Mouse (Mus musculus) intestine, postnatal 0 days (tissue): ENCODE measurements around the gene Arhgap31. TPM values are rescaled to one million over a fixed set of nuclear protein-coding genes. Genes with fewer than 3 reads are reported as not detected.

ENCODE experiments used
- ATAC-seq: fragments of 200-750 bp; cut with Nextera tagmentation; 2 replicates; pipeline ENCODE4 v1.8.0; 2017; ENCODE audit warnings: mild to moderate bottlenecking, moderate TSS enrichment, moderate library complexity
- H3K27ac ChIP-seq: fragments of 300-500 bp; sonication (generic); 2 replicates; pipeline ENCODE4 v1.5.1; 2014; ENCODE audit warnings: mild to moderate bottlenecking, low read depth, low read length, moderate library complexity
- H3K27me3 ChIP-seq: fragments of 300-500 bp; sonication (generic); replicated peaks from 2 replicates; pipeline ENCODE4 v1.6.1; 2014; ENCODE audit warnings: low read length, mixed read lengths; ENCODE audit not compliant: control insufficient read depth, insufficient read depth
- H3K36me3 ChIP-seq: fragments of 300-500 bp; sonication (generic); 2 replicates; pipeline ENCODE4 v1.6.1; 2014; ENCODE audit warnings: mild to moderate bottlenecking, moderate library complexity; ENCODE audit not compliant: control insufficient read depth, insufficient read depth
- H3K4me1 ChIP-seq: fragments of 300-500 bp; sonication (generic); replicated peaks from 2 replicates; pipeline ENCODE4 v1.6.1; 2014; ENCODE audit warnings: antibody characterized with exemption, low read length, mixed read lengths; ENCODE audit not compliant: control insufficient read depth, insufficient read depth
- H3K4me2 ChIP-seq: fragments of 300-500 bp; sonication (generic); replicated peaks from 2 replicates; pipeline ENCODE4 v1.6.1; 2014; ENCODE audit warnings: low read depth, mild to moderate bottlenecking, moderate library complexity
- H3K4me3 ChIP-seq: fragments of 300-500 bp; sonication (generic); 2 replicates; pipeline ENCODE4 v1.5.1; 2014; ENCODE audit warnings: low read depth, low read length
- H3K9ac ChIP-seq: fragments of 300-500 bp; sonication (generic); 2 replicates; pipeline ENCODE4 v1.6.1; 2014; ENCODE audit warnings: mild to moderate bottlenecking, low read depth, low read length
- H3K9me3 ChIP-seq: fragments of 300-500 bp; sonication (generic); 2 replicates; pipeline ENCODE4 v1.6.1; 2016; ENCODE audit warnings: mixed run types; ENCODE audit not compliant: control insufficient read depth
- CTCF ChIP-seq: sonication (generic); IDR thresholded peaks from 2 replicates; pipeline ENCODE4 v1.5.1; 2016; ENCODE audit warnings: low read depth, mild to moderate bottlenecking, control low read depth, antibody characterized with exemption, moderate library complexity
- WGBS: fragments of 180-500 bp; shearing (Covaris S2); extraction: QIAGEN DNeasy Blood & Tissue Kit; methylation state at CpG from one replicate; pipeline ENCODE4 v1.1.7; 2014; 5-methylcytosine and 5-hydroxymethylcytosine counted together
- polyA plus RNA-seq: library from polyadenylated mRNA; unstranded; fragments of >200 nt; fragmentation: Nextera tagmentation; extraction: Ambion mirVana; gene quantifications from 2 replicates; pipeline ENCODE4 v1.2.1, GENCODE M21; 2015

The Arhgap31 gene
- polyA plus RNA-seq, 1 experiment from 2014 or later, result 2.8 TPM

GRCm38 (mm10) chr16:38703501-38703900 lies 9.6 kb downstream of the Arhgap31 start:
- no peak for ATAC-seq
- H3K27ac ChIP-seq, result no peak overlapping the region
- 50% methylated on average over 6 of the region's 6 CpGs for WGBS

GRCm38 (mm10) chr16:38702316-38702715 lies 10.8 kb downstream of the Arhgap31 start:
- H3K27me3 ChIP-seq, result no peaks in the 10 kb centered on the region
- H3K9ac ChIP-seq, result no peak overlapping the region
- 74% methylated on average over 3 of the region's 3 CpGs for WGBS
- no peaks in the 10 kb centered on the region for H3K4me1 ChIP-seq
- H3K27ac ChIP-seq, result no peak overlapping the region
- TF ChIP-seq CTCF, result no peak
- H3K36me3 ChIP-seq, result no peaks in the 10 kb centered on the region
- ATAC-seq, result no peak
- no peak overlapping the region for H3K4me2 ChIP-seq
- no peaks in the 10 kb centered on the region for H3K9me3 ChIP-seq
- no peak overlapping the region for H3K4me3 ChIP-seq

More at GRCm38 (mm10) chr16:38703501-38703900, 9.6 kb downstream of the Arhgap31 start:
- H3K9ac ChIP-seq, result no peak overlapping the region
- no peak overlapping the region for H3K4me2 ChIP-seq
- H3K9me3 ChIP-seq, result no peaks in the 10 kb centered on the region
- no peaks in the 10 kb centered on the region for H3K4me1 ChIP-seq
- no peak for TF ChIP-seq CTCF
- H3K4me3 ChIP-seq, result no peak overlapping the region
- H3K36me3 ChIP-seq, result no peaks in the 10 kb centered on the region
- H3K27me3 ChIP-seq, result no peaks in the 10 kb centered on the region

- Histone ChIP-seq H3K36me3 (no peaks in the 10 kb centered on the region), H3K9ac (no peak overlapping the region), H3K4me1 (no peaks in the 10 kb centered on the region), H3K4me2 (no peak overlapping the region), H3K27ac (no peak overlapping the region), H3K9me3 (no peaks in the 10 kb centered on the region), H3K27me3 (no peaks in the 10 kb centered on the region), H3K4me3 (no peak overlapping the region)
- 62% methylated on average over 9 of the region's 9 CpGs for WGBS
- TF ChIP-seq CTCF, result no peak
- no peak for ATAC-seq
These were observed 11.4 kb downstream of the Arhgap31 start for GRCm38 (mm10) chr16:38701492-38702185.

- 67% methylated on average over 16 of the region's 16 CpGs for WGBS
- Histone ChIP-seq H3K9ac (no peak overlapping the region), H3K36me3 (no peaks in the 10 kb centered on the region), H3K4me2 (no peak overlapping the region), H3K9me3 (no peaks in the 10 kb centered on the region), H3K4me3 (no peak overlapping the region), H3K27ac (no peak overlapping the region), H3K27me3 (no peaks in the 10 kb centered on the region), H3K4me1 (no peaks in the 10 kb centered on the region)
- no peak for TF ChIP-seq CTCF
- no peak for ATAC-seq
These were observed 12.5 kb downstream of the Arhgap31 start for GRCm38 (mm10) chr16:38700392-38701162.

- Histone ChIP-seq H3K36me3 (no peaks in the 10 kb centered on the region), H3K27ac (no peak overlapping the region), H3K9ac (no peak overlapping the region), H3K9me3 (no peaks in the 10 kb centered on the region), H3K4me1 (no peaks in the 10 kb centered on the region), H3K4me3 (no peak overlapping the region), H3K27me3 (no peaks in the 10 kb centered on the region), H3K4me2 (no peak overlapping the region)
- ATAC-seq, result no peak
- 89% methylated on average over 5 of the region's 5 CpGs for WGBS
- no peak for TF ChIP-seq CTCF
These were observed 15.5 kb downstream of the Arhgap31 start for GRCm38 (mm10) chr16:38697611-38698010.

- Histone ChIP-seq H3K36me3 (no peaks in the 10 kb centered on the region), H3K27ac (no peak overlapping the region), H3K4me1 (no peaks in the 10 kb centered on the region), H3K4me2 (no peak overlapping the region), H3K27me3 (no peaks in the 10 kb centered on the region), H3K9me3 (no peaks in the 10 kb centered on the region), H3K9ac (no peak overlapping the region), H3K4me3 (no peak overlapping the region)
- WGBS, result 83% methylated on average over 5 of the region's 5 CpGs
- TF ChIP-seq CTCF, result no peak
- ATAC-seq, result no peak
These were observed 17.5 kb downstream of the Arhgap31 start for GRCm38 (mm10) chr16:38695557-38695956.
